Mouse (Mus musculus) kidney, adult 18-20 months (tissue): ENCODE measurements around the gene Evl.

Source experiments
- DNase-seq: peaks from one replicate; pipeline ENCODE4 v3.0.0; 2021

The Evl gene

GRCm38 (mm10) chr12:108653358-108654335, 99.1 kb downstream of the Evl start:
- peak; percentile 42 for DNase-seq

DNA sequence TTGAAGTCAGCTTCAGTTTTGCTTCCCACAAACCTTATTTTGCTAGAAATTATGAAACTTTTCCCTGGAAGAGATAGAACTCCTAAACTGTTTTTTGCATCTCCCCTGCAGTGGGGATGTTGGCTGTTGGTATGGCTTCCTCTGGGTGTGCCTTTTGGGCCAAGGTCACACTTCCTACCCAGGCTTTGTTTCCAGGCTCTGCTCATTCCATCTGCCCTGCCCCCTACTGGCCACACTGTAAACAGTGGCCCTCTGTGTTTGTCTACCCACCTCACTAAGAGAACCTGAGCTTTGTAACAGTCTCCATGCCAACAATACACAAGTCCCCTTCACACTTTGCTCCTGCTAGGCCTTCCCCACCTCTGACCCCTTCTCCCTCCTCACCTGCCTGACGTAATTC, 102.8 kb downstream of the Evl start:
- DNase-seq, result peak; percentile 59

DNA sequence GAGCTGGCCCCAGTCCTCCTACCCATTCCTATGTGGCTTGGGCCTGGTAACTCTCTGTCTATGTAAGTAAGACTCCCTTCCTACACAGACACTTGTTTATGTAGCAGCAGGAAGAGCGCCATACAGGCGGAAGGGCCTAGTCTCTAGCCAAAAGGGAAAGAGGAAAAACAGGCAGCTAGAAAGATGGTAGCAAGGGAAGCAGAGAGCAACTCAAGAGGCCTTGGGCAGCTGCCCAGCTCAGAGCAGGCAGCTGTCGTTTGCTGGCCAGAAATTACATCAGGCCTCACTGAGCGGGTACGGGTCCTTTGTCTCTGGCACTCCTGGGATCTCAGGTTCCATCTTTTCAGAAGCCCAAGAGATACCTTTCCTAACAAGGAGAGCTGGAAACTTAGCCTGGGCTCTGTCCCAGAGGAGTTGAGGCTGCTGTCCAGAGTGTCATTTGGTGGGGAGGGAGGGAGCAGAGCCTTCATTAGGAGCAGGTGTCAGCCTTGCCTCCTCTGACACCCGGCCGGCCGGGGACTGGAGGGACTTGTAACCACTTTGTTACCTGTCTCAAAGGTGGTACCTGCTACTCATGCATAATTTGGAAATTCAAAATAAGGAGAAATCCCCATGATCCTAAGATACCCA, 114.2 kb downstream of the Evl start:
- DNase-seq, result no peak

DNA sequence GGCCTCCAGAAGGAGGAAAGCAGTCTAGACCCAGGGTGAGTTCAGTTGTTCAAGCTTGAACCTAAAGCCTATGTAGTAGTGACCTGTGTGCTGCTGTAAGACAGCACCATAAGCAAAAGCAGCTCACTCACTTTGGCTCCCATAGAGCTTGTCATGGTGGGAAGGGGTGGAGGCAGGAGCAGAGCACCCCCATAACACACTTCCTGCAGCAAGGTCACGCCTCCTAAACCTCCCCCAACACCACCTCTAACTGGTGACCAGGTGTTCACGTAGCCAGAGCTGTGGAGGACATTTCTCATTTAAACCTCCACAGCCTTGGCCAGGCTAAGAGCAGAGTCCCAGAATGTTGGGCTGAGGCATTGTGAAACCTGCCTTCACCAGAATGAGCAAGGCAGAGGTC, 117.0 kb downstream of the Evl start:
- no peak for DNase-seq

DNA sequence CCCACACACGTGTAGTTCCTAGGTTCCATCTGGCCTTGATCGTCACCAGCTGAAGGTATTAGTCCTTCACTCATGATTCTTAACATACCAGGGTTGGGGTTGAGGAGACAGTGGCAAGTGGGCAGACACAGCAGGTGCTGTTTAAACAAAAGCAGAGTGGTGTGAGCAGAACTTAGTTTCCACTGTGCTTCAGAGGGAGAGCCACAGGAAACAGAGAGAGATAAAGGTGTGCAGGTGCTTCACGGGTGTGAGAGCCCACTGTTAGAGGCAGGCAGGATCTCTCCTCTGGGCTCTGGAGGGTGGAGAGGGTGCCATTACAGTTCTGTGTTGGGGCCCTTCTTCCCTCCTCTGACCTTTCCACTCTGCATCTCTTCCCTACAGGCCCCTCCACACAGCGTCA, 118.4 kb downstream of the Evl start:
- no peak for DNase-seq

DNA sequence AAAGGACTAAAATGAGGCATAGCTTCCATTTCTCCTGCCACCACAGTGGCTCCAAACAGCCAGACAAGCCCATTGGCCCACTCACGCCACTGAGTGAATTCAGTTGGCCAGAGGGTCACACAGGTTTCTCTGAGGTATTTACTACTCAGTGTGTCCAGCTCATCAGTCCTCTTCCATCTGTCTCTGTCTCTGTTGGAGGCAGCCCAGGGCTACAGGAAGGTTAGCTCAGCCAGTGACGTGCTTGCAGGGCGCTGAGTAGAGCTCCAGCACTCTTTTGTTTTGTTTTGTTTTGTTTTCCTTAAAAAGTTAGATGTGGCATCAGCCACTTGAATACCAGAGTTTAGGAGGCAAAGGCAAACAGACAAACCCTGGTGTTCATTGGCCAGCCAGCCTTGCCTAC, 119.0 kb downstream of the Evl start:
- no peak for DNase-seq

GRCm38 (mm10) chr12:108674502-108674901, 120.0 kb downstream of the Evl start:
- peak; percentile 66 for DNase-seq

DNA sequence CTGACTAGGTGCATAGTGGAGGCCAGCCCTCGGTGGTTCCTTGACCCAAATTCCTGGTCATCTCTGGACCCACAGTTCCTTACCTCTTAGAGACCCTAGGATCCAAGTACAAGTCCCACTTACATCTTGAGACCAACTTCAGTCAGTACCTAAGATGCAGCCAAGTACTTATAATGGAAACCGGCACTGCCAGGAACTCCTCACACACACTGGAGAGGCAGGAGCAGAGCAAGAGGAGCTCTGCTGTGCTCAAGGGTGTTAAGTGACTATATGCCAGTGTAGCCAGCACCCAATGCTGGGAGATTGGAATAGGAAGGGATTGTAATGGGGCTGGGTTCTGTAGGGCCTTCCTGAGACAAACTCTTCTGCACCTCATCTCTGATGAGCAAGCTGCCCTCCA, 120.4 kb downstream of the Evl start:
- DNase-seq, result no peak

DNA sequence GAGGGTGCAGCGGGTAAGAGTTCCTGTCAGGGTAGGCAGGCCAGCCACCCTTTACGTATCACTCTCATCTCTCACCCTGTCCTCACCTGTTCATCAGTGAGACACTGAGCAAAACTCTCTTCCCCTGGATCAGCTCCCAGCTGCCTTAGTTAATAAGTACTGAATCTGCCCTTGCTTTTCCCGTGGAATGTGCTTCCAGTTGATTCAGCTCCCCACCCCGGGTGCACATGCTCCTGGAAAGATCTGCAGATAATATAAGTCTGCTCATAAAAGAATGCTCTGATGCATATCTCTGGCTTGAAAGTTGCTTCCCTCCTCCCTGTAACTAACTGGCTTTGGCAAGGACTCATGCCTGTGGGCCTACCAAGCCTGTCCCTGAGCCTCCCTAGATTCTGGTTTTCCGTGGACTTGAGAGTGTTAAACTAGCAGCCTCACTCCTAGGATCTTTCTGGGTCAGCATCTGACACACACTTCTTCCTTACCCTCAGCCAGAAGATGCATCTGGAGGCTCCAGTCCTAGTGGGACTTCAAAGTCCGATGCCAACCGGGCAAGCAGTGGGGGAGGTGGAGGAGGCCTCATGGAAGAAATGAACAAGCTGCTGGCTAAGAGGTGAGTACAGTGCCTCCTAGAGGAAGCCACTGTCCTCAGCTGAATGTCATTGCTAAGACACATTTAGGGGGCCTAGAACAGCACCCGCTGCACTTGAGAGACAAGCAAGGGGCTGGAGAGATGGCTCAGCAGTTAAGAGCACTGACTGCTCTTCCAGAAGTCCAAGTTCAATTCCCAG, 121.3 kb downstream of the Evl start:
- peak; percentile 73 for DNase-seq

GRCm38 (mm10) chr12:108677116-108677515, 122.6 kb downstream of the Evl start:
- DNase-seq, result peak; percentile 49

DNA sequence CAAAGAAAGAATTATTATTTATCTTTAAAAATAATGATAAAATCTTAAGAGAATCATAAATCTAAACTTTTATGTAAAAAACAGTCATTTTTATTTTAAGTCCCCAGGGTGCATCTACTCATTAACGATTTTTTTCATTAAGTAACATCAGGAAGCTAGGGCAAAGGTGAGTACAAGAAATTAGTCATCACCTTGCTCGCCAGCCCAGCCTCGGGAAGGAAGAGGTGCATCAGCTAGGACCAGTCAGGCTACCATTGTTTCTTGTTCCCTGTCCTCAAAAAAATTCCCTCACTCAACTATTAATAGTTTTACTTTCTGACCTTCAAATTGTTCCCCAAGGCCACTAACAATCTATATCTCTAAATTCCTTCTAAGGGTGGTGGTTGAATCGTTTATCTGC, 123.8 kb downstream of the Evl start:
- no peak for DNase-seq

DNA sequence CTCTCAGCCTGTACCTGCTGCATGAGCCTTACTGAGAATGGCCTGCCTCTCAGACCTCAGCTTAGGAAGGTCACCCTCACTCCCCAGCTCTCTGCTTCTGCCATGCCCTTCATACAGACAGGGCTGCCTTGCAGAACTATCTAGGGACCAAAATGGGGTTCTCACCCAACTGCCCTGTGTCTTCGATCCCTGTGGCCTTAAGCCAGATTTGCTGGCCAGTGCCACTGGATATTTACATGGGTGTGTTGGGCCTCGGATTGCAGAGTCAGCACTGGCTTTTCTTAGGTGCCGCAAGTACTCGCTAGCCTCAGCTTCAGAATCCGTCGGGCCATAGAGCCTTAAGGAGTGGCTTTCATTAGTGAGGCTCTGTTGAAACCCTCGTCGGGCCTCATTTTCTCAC, 126.3 kb downstream of the Evl start:
- DNase-seq, result no peak

GRCm38 (mm10) chr12:108682240-108683023, 127.9 kb downstream of the Evl start:
- peak; percentile 32 for DNase-seq

- no peak for DNase-seq
These were observed 131.9 kb downstream of the Evl start for GRCm38 (mm10) chr12:108686463-108686862.

GRCm38 (mm10) chr12:108686926-108687325, 132.4 kb downstream of the Evl start:
- DNase-seq, result peak; percentile 47

DNA sequence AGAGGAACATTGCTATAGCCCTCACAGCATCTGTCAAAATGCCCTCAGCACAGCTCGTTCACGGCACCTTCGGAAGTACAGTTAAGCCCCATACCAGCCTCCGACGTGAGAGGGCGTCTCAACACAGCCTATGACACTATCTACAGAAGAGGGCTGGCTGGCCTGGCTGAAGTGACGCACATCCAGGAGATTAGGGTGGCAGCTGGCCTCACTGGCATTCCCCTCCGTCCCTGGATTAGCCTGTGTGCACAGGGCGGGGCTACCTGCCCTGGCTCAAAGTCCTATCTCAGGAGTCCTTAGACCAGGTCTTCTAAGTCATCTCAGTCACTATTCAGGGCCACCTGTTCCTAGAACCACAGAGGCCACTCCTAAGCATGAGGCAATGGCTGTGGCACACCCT, 134.6 kb downstream of the Evl start:
- no peak for DNase-seq

GRCm38 (mm10) chr12:108690529-108690928, 136.0 kb downstream of the Evl start:
- no peak for DNase-seq

DNA sequence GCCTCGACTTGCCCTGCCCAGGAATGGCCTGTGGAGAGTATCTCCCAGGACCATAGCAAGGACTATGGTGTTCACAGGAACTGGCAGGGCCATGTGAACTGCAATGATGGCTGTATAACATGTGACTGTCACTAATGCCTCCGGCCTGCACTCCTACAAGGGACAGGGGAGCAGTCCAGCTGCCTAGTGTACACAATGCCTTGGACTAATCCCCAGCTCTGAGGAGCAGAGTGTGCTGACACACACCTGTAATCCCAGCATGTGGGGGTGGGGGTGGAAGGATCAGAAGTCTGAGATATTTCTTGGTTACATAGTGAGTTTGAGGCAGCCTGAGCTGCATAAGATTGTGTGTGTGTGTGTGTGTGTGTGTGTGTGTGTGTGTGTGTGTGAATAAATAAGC, 139.1 kb downstream of the Evl start:
- no peak for DNase-seq

DNA sequence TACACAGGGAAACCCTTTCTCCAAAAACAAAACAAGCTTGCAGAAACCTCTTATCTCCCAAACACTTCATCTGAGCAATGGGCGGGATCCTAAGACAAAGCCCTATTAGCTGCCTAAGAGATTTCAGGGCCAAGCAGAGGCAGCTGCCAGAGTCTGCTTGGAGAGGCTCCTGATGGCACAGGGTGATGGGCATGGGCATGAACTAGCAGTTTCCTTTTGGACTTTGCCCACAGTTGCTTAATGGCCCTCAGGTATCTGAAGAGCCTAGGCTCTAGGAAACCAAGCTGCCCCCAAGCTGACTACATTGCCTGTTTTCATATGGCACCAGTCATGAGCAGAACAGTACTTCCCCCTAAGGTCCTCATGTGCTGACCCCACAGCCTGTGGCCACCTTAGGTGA, 139.7 kb downstream of the Evl start:
- DNase-seq, result peak; percentile 32

DNA sequence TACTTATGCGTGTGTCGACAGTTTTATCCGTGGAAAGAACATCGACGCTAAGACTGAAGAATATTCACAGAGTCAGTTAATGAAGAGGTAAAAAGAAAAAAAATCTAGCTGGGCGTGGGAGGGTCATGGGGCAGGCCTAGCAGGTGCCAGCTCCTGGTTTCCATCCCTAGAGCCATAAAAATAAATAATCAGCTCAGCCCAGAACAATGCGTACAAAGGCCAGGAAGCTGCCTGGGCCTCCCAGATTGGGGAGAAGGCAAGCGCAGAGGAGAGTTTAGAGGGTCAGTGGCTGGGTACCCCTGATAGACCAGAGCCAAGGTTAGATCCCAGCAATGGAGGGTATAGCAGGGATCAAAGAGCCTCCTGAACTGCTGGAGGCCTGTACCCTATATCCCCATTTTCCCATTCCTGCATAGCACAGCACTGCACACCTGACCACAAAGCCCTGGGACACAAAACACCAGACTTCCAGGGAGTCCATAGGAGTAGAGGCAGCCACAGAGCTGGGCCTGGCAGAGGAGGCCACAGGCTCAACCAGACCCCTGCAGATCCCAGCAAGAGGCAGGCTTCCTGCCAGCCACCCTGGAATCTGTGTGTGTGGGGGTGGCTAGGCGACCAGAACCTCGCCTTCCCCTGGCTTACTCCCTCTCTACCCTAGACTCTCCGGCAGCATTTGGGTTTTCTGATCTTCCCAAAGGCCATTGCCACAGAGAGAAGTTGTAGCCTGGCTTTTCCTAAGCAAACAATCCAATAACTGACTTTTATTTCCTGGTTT, 144.4 kb downstream of the Evl start:
- peak; percentile 42 for DNase-seq

DNA sequence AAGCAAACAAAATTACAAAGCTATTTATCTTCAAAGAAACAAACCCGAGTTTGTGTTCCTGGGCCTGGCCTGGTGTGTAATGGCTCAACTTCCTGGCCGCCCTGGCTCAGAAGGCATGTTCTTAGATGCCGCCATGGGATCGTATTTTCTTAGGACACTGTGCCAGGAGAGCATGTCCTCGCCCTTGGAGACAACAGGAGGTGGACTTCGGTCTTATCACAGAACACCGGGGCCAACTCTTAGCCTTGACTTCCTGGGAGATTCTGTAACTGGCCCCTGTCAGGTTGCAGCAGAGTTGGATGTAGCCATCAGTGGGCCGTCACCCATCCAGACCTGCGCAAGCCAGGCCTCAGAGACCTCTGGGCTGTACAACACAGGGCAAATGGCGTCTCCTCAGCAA, 145.1 kb downstream of the Evl start:
- DNase-seq, result no peak

- no peak for DNase-seq
These were observed 145.5 kb downstream of the Evl start for GRCm38 (mm10) chr12:108700037-108700436.
